Comparison of ENCODE assay signal across 8 mouse cellular contexts in the genomic region with DNA sequence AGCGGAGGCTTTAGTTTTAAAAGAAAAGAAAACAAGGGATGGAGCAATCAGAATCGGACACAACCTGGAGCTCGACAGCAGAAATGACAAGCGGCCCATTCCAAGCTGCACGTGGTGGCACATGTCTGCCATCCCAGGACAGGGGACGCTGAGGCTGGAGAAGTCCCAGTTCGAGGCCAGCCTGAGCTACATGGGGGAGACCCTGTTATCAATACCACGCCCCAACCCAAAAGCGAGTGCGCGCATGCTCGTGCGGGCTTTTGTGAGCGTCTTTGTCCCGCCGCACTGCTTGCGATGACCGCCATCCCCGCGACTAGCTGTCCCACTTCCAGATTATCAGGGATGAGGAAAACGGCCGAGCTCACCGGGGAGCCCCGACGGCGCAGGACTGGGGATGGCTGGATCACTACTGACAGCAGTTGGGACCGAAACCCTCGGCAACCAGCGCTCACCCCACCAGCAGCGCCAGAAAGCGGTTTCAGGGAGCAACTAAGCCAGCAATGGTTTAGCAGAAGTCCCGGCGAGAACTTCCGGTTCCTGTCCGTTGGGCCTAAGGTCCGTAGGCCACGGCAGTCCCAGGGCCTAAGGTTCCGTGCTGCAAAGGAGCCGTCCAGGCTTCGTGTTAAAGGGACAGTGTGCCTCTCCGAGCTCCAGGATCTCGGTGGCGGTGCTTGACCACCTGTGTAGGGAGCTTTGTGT. TPM values are rescaled to one million over a fixed set of nuclear protein-coding genes. Genes with fewer than 3 reads are reported as not detected.
A peak's percentile ranks its signal among the peaks of the same experiment; 100 is the strongest.
DNase-seq lines count a peak whose midpoint lies in the region; ATAC-seq and TF ChIP-seq lines count a peak whose summit lies in the region.

Gene Gm26938 (minus strand): TSS at position 51 of the 699 bp plus-strand sequence.
Gene Psmg3 (minus strand): TSS at position 529 of the 699 bp plus-strand sequence.

- H3K4me3 ChIP-seq in embryonic facial prominence, embryonic 13.5 days: peak within 1 kb of the TSS; percentile 87
- H3K4me3 ChIP-seq in heart, adult 2 months: peak within 1 kb of the TSS; percentile 91
- peak within 1 kb of the TSS; percentile 95 for H3K4me3 ChIP-seq in kidney, adult 2 months (ENCODE audit: insufficient read depth, low read depth, low read length)
- peak within 1 kb of the TSS; percentile 90 for H3K4me3 ChIP-seq in limb, embryonic 12.5 days (replicated peaks)
- peak within 1 kb of the TSS; percentile 87 for H3K4me3 ChIP-seq in midbrain, embryonic 14.5 days (replicated peaks; ENCODE audit: low read depth, low read length)

- peak; percentile 83 for TF ChIP-seq EP300 in heart, adult 2 months (IDR thresholded peaks at IDR 0.05; ENCODE audit: insufficient read depth, low read depth, low read length)

- ATAC-seq in embryonic facial prominence, embryonic 13.5 days (ENCODE audit: insufficient number of reproducible peaks, insufficient read depth, low FRiP score, low TSS enrichment, low read depth): peak; percentile 68
- peak; percentile 80 for ATAC-seq in limb, embryonic 12.5 days (ENCODE audit: insufficient number of reproducible peaks, insufficient read depth, low FRiP score, low TSS enrichment, low read depth)
- peak; percentile 83; the same call in 1 of the 2 replicates for ATAC-seq in midbrain, embryonic 14.5 days (ENCODE audit: low FRiP score, low TSS enrichment)

- TF ChIP-seq POLR2A in heart, adult 2 months (IDR thresholded peaks at IDR 0.05; ENCODE audit: insufficient read depth, low read depth, low read length): peak; percentile 88
- TF ChIP-seq POLR2A in kidney, adult 2 months (IDR thresholded peaks at IDR 0.05; ENCODE audit: low read depth, low read length): peak; percentile 43

- H3K36me3 ChIP-seq in embryonic facial prominence, embryonic 13.5 days: peaks cover 24% of the 10 kb centered on the region
- no peaks in the 10 kb centered on the region for H3K36me3 ChIP-seq in heart, adult 2 months (ENCODE audit: control insufficient read depth, insufficient read depth, low read length)
- peaks cover 1% of the 10 kb centered on the region; the same call in 1 of the 2 replicates for H3K36me3 ChIP-seq in kidney, adult 2 months (ENCODE audit: control insufficient read depth, insufficient read depth, low read length)
- peaks cover 31% of the 10 kb centered on the region for H3K36me3 ChIP-seq in limb, embryonic 12.5 days
- peaks cover 32% of the 10 kb centered on the region for H3K36me3 ChIP-seq in midbrain, embryonic 14.5 days (ENCODE audit: control insufficient read depth, insufficient read depth, low read length)

- peak within 1 kb of the TSS; percentile 87 for H3K9ac ChIP-seq in embryonic facial prominence, embryonic 13.5 days
- peak within 1 kb of the TSS; percentile 95 for H3K9ac ChIP-seq in heart, adult 2 months (ENCODE audit: low read depth, low read length)
- H3K9ac ChIP-seq in limb, embryonic 12.5 days (replicated peaks): peak within 1 kb of the TSS; percentile 84
- H3K9ac ChIP-seq in midbrain, embryonic 14.5 days (replicated peaks; ENCODE audit: low read length): peak within 1 kb of the TSS; percentile 73

- H3K27ac ChIP-seq in embryonic facial prominence, embryonic 13.5 days: peak within 1 kb of the TSS; percentile 84
- peak within 1 kb of the TSS; percentile 82 for H3K27ac ChIP-seq in heart, adult 2 months
- no peak within 1 kb of the TSS; the same call in 1 of the 2 replicates for H3K27ac ChIP-seq in kidney, adult 2 months (ENCODE audit: insufficient read depth, low read depth, low read length)
- H3K27ac ChIP-seq in limb, embryonic 12.5 days: peak within 1 kb of the TSS; percentile 76; the same call in 1 of the 2 replicates
- H3K27ac ChIP-seq in midbrain, embryonic 14.5 days (replicated peaks; ENCODE audit: low read depth, low read length): peak within 1 kb of the TSS; percentile 78

- H3K9me3 ChIP-seq in embryonic facial prominence, embryonic 13.5 days: no peaks in the 10 kb centered on the region
- H3K9me3 ChIP-seq in limb, embryonic 12.5 days: no peaks in the 10 kb centered on the region
- no peaks in the 10 kb centered on the region for H3K9me3 ChIP-seq in midbrain, embryonic 14.5 days (ENCODE audit: control insufficient read depth, low read length)

- no peaks in the 10 kb centered on the region for H3K79me2 ChIP-seq in heart, adult 2 months (replicated peaks; ENCODE audit: control insufficient read depth, insufficient read depth, low read length)

- peak; percentile 91 for DNase-seq in 416B (ENCODE audit: low read depth)
- peak; percentile 85 to 87 for DNase-seq in adrenal gland, postnatal 4 days (ENCODE audit: low spot score in 2 of 2)
- DNase-seq in heart, adult 2 months: peak; percentile 90 to 98
- DNase-seq in kidney, adult 2 months: peak; percentile 94
- DNase-seq in midbrain, embryonic 14.5 days: peak; percentile 92
- peak; percentile 84 for DNase-seq in spleen, adult 12 weeks (ENCODE audit: low spot score)

- intact Hi-C loops in heart, adult 2 months (cut with DNase I): loop anchor here (2.0 kb wide), 1 partner anchor 52 kb away; the partner anchor contains the start of gene Ints1

- peaks cover 12% of the 10 kb centered on the region for H3K4me1 ChIP-seq in embryonic facial prominence, embryonic 13.5 days
- peaks cover 5% of the 10 kb centered on the region for H3K4me1 ChIP-seq in heart, adult 2 months (ENCODE audit: control insufficient read depth, insufficient read depth, low read length)
- peaks cover 7% of the 10 kb centered on the region for H3K4me1 ChIP-seq in kidney, adult 2 months (ENCODE audit: control insufficient read depth, insufficient read depth, low read length)
- peaks cover 21% of the 10 kb centered on the region for H3K4me1 ChIP-seq in limb, embryonic 12.5 days (replicated peaks)
- H3K4me1 ChIP-seq in midbrain, embryonic 14.5 days (ENCODE audit: control insufficient read depth, insufficient read depth, low read length): peaks cover 11% of the 10 kb centered on the region

- under 1% methylated on average over 43 of the region's 43 CpGs for WGBS in embryonic facial prominence, embryonic 13.5 days
- under 1% methylated on average over 43 of the region's 43 CpGs for WGBS in heart, adult 2 months
- under 1% methylated on average over 43 of the region's 43 CpGs for whole genome bisulfite sequencing in kidney, adult 2 months
- WGBS in limb, embryonic 12.5 days: under 1% methylated on average over 43 of the region's 43 CpGs
- WGBS in midbrain, embryonic 14.5 days: under 1% methylated on average over 43 of the region's 43 CpGs

- H3K4me2 ChIP-seq in embryonic facial prominence, embryonic 13.5 days: peak within 1 kb of the TSS; percentile 97
- peak within 1 kb of the TSS; percentile 97 for H3K4me2 ChIP-seq in limb, embryonic 12.5 days
- H3K4me2 ChIP-seq in midbrain, embryonic 14.5 days (ENCODE audit: low read length): peak within 1 kb of the TSS; percentile 95

- H3K27me3 ChIP-seq in embryonic facial prominence, embryonic 13.5 days: no peaks in the 10 kb centered on the region
- H3K27me3 ChIP-seq in heart, adult 2 months (ENCODE audit: control insufficient read depth, insufficient read depth, low read length): no peaks in the 10 kb centered on the region
- no peaks in the 10 kb centered on the region for H3K27me3 ChIP-seq in kidney, adult 2 months (replicated peaks; ENCODE audit: control insufficient read depth, insufficient read depth, low read length)
- H3K27me3 ChIP-seq in limb, embryonic 12.5 days: no peaks in the 10 kb centered on the region
- no peaks in the 10 kb centered on the region for H3K27me3 ChIP-seq in midbrain, embryonic 14.5 days (ENCODE audit: control insufficient read depth, insufficient read depth, low read length)

- TF ChIP-seq CTCF in heart, adult 2 months (IDR thresholded peaks at IDR 0.05): peak; percentile 8; the same call in 1 of the 2 replicates
- TF ChIP-seq CTCF in kidney, adult 2 months (conservative IDR thresholded peaks at IDR 0.05; ENCODE audit: insufficient read depth, insufficient read length, low read depth, low read length): no peak

RNA-seq across cellular contexts. Expression of gene Gm26938, which starts in this region (rescaled TPM):
- not detected for total RNA-seq in adrenal gland, postnatal 4 days (2021)
- 0.90 TPM in 1 of 2 replicates, not detected in the other for polyA plus RNA-seq in embryonic facial prominence, embryonic 13.5 days (2015; fragmentation: Nextera tagmentation; extraction: Ambion mirVana)
- total RNA-seq in heart, adult 2 months (2021): not detected
- polyA plus RNA-seq in heart, adult 2 months (2012; rRNA removed): not detected in 2 replicates
- not detected in 2 replicates for polyA plus RNA-seq in kidney, adult 2 months (2012; rRNA removed)
- 0.51 TPM in 1 of 2 replicates, not detected in the other for polyA plus RNA-seq in limb, embryonic 12.5 days (2016; fragmentation: Nextera tagmentation; extraction: Ambion mirVana)
- polyA plus RNA-seq in midbrain, embryonic 14.5 days (2014; fragmentation: Nextera tagmentation; extraction: Ambion mirVana): 0.43 and 0.62 TPM in 2 replicates

RNA-seq across cellular contexts. Expression of gene Psmg3, which starts in this region (rescaled TPM):
- total RNA-seq in adrenal gland, postnatal 4 days (2021): 10 to 100 TPM; 19.7 to 22.2 TPM
- 59.8 and 65.4 TPM in 2 replicates for polyA plus RNA-seq in embryonic facial prominence, embryonic 13.5 days (2015; fragmentation: Nextera tagmentation; extraction: Ambion mirVana)
- total RNA-seq in heart, adult 2 months (2021): 10 to 100 TPM in 1 of 2 experiments, 1 to 10 TPM in 1; 9.9 to 11.3 TPM
- 14.2 and 15.7 TPM in 2 replicates for polyA plus RNA-seq in heart, adult 2 months (2012; rRNA removed)
- 24.4 and 29.2 TPM in 2 replicates for polyA plus RNA-seq in kidney, adult 2 months (2012; rRNA removed)
- 71.4 and 71.8 TPM in 2 replicates for polyA plus RNA-seq in limb, embryonic 12.5 days (2016; fragmentation: Nextera tagmentation; extraction: Ambion mirVana)
- 72.6 and 78.0 TPM in 2 replicates for polyA plus RNA-seq in midbrain, embryonic 14.5 days (2014; fragmentation: Nextera tagmentation; extraction: Ambion mirVana)
